In genomic region chr6:91452056-91452455, GRCm38 (mm10) we compare ENCODE assay signal across 22 mouse cellular contexts. TPM values are rescaled to one million over a fixed set of nuclear protein-coding genes. Genes with fewer than 3 reads are reported as not detected.
"Had no signal": no experiment of that assay in that cellular context is flagged by ENCODE, and none has a peak within 500 bp of the region (broad histone marks: within the 10 kb centered on the region; RNA-seq: fewer than 3 reads in every experiment).

No protein-coding gene starts in this region.

- H3K27ac ChIP-seq: kidney, postnatal 0 days; left cerebral cortex, adult 2 months; limb, embryonic 12.5 days; limb, embryonic 15.5 days; liver, embryonic 14.5 days; macrophage; midbrain, embryonic 10.5 days; midbrain, embryonic 13.5 days; neural tube, embryonic 13.5 days; stomach, postnatal 0 days had no signal

- H3K4me1 ChIP-seq: limb, embryonic 12.5 days; limb, embryonic 15.5 days; midbrain, embryonic 13.5 days; neural tube, embryonic 13.5 days had no signal

- DNase-seq: kidney, postnatal 25 days; layer of hippocampus, postnatal 36 days; left cerebral cortex, postnatal 4 days; liver, postnatal 0 days; lung, embryonic 14.5 days; thymus, adult 2 months; thymus, postnatal 14 days; thymus, postnatal 4 days had no signal

- H3K9ac ChIP-seq: limb, embryonic 12.5 days; limb, embryonic 15.5 days; liver, embryonic 14.5 days; liver, postnatal 0 days; lung, embryonic 14.5 days; midbrain, embryonic 13.5 days; neural tube, embryonic 13.5 days had no signal

- H3K36me3 ChIP-seq: limb, embryonic 12.5 days; limb, embryonic 15.5 days; midbrain, embryonic 10.5 days; midbrain, embryonic 13.5 days; neural tube, embryonic 13.5 days had no signal

- H3K4me3 ChIP-seq: left cerebral cortex, adult 2 months; limb, embryonic 12.5 days; limb, embryonic 15.5 days; midbrain, embryonic 10.5 days; midbrain, embryonic 13.5 days; myocyte; neural tube, embryonic 13.5 days had no signal

- H3K9me3 ChIP-seq: limb, embryonic 12.5 days; limb, embryonic 15.5 days; midbrain, embryonic 10.5 days; midbrain, embryonic 13.5 days; neural tube, embryonic 13.5 days had no signal

RNA-seq across cellular contexts. Expression of gene Wnt7a, which starts 40.9 kb away (rescaled TPM):
- total RNA-seq: megakaryocyte, adult 5-6 weeks; monocyte, adult 5-6 weeks; neutrophil, adult 5-6 weeks had no signal
